Mouse (Mus musculus) stomach, embryonic 15.5 days (tissue): Measurements from ENCODE around the gene Rims1. TPM values are rescaled to one million over a fixed set of nuclear protein-coding genes. Genes with fewer than 3 reads are reported as not detected.

Experiments used
- ATAC-seq: fragments of 200-750 bp; cut with Nextera tagmentation; 2 replicates; pipeline ENCODE4 v1.8.0; 2017; ENCODE audit warnings: low read depth, moderate number of reproducible peaks, moderate TSS enrichment; ENCODE audit not compliant: insufficient read depth, low FRiP score
- H3K27ac ChIP-seq: fragments of 300-500 bp; sonication (generic); 2 replicates; pipeline ENCODE4 v1.5.1; 2015; ENCODE audit warnings: mild to moderate bottlenecking, inconsistent platforms
- H3K27me3 ChIP-seq: fragments of 300-500 bp; sonication (generic); replicated peaks from 2 replicates; pipeline ENCODE4 v1.6.1; 2015; ENCODE audit warnings: inconsistent platforms
- H3K36me3 ChIP-seq: fragments of 300-500 bp; sonication (generic); 2 replicates; pipeline ENCODE4 v1.6.1; 2015; ENCODE audit warnings: inconsistent platforms
- H3K4me1 ChIP-seq: fragments of 300-500 bp; sonication (generic); 2 replicates; pipeline ENCODE4 v1.6.1; 2015; ENCODE audit warnings: inconsistent platforms
- H3K4me2 ChIP-seq: fragments of 300-500 bp; sonication (generic); 2 replicates; pipeline ENCODE4 v1.6.1; 2015; ENCODE audit warnings: mild to moderate bottlenecking, inconsistent platforms
- H3K4me3 ChIP-seq: fragments of 300-500 bp; sonication (generic); replicated peaks from 2 replicates; pipeline ENCODE4 v1.5.1; 2015; ENCODE audit warnings: inconsistent platforms
- H3K9ac ChIP-seq: fragments of 300-500 bp; sonication (generic); 2 replicates; pipeline ENCODE4 v1.6.1; 2015; ENCODE audit warnings: inconsistent platforms
- H3K9me3 ChIP-seq: fragments of 300-500 bp; sonication (generic); 2 replicates; pipeline ENCODE4 v1.6.1; 2016; ENCODE audit warnings: inconsistent platforms
- WGBS: fragments of 180-500 bp; shearing (Covaris S2); methylation state at CpG from one replicate; pipeline ENCODE4 v1.1.7; 2015; 5-methylcytosine and 5-hydroxymethylcytosine counted together
- polyA plus RNA-seq: library from polyadenylated mRNA; unstranded; fragments of >200 nt; fragmentation: Nextera tagmentation; extraction: Ambion mirVana; gene quantifications from 2 replicates; pipeline ENCODE4 v1.2.1, GENCODE M21; 2015

The Rims1 gene
- polyA plus RNA-seq, 1 experiment from 2014 or later = 8.8 TPM

DNA sequence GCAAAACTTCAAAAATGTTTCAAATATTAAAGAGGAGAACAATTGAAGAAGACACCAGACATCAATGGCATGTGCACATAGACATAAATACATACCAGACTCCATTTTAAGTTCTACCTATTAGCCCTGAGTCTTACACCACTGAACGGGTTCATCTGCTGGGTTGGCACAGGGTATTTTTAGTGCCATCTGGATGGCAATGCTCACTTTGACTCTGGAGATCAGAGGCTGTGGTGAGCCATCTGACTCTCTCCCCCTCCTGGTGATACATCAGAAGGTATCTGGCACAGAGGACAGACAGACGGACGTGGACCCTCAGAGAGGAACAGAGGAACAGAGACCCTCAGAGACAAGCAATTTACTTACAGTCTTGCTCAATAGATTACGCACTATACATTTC lies 544.1 kb downstream of the Rims1 start:
- 84% methylated on average over 4 of the region's 4 CpGs for WGBS
- Histone ChIP-seq H3K4me2 (no peak overlapping the region), H3K27ac (no peak overlapping the region), H3K4me3 (no peak overlapping the region), H3K9me3 (no peaks in the 10 kb centered on the region), H3K36me3 (no peaks in the 10 kb centered on the region), H3K4me1 (no peaks in the 10 kb centered on the region), H3K27me3 (no peaks in the 10 kb centered on the region), H3K9ac (no peak overlapping the region)
- ATAC-seq = no peak

DNA sequence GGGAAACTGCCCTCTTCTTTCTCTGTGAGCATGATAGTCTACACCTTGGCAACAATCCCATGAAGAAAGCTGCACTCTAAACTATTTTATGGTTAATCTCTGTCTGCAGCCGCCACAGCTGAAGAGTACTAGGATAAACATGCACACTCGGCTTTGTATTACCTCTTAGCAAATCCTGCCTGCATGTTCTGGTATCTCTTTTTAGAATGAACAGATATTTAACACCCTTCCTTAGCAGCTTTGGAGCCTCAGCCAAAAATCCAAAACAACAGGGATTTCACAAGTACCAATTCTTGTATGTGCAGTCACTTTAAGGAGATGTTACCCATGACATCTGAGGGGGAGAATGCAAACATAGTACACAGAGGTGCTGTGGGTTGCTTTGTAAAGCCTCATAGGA lies 545.5 kb downstream of the Rims1 start:
- Histone ChIP-seq H3K4me3 (no peak overlapping the region), H3K9ac (no peak overlapping the region), H3K36me3 (no peaks in the 10 kb centered on the region), H3K9me3 (no peaks in the 10 kb centered on the region), H3K27ac (no peak overlapping the region), H3K27me3 (no peaks in the 10 kb centered on the region), H3K4me1 (no peaks in the 10 kb centered on the region), H3K4me2 (no peak overlapping the region)
- no peak for ATAC-seq
- WGBS = 46% methylated on average over 2 of the region's 2 CpGs

DNA sequence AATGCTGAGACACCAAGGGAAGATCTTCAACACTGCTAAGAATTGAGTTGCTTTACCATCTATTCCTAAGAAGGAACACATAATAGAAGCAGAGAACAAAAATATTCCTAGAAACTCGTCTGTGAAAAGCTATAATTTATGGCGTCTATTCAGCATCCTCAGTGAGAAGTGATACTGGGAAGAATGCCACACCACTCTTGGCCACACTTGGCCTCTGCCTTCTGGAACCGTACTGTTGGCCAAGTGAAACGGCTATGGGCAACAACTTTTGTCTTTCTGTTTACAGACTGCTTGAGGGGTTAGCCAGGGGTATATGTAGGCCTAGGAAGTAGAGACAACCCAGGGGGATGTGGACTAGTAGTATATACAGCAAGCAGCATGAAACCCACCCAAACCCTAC lies 547.4 kb downstream of the Rims1 start:
- H3K27ac ChIP-seq = no peak overlapping the region
- no peaks in the 10 kb centered on the region for H3K36me3 ChIP-seq
- WGBS = 65% methylated on average over 4 of the region's 4 CpGs
- H3K4me1 ChIP-seq = no peaks in the 10 kb centered on the region
- H3K4me3 ChIP-seq = no peak overlapping the region
- H3K27me3 ChIP-seq = no peaks in the 10 kb centered on the region
- no peak overlapping the region for H3K4me2 ChIP-seq
- no peak for ATAC-seq
- no peak overlapping the region for H3K9ac ChIP-seq
- H3K9me3 ChIP-seq = no peaks in the 10 kb centered on the region

DNA sequence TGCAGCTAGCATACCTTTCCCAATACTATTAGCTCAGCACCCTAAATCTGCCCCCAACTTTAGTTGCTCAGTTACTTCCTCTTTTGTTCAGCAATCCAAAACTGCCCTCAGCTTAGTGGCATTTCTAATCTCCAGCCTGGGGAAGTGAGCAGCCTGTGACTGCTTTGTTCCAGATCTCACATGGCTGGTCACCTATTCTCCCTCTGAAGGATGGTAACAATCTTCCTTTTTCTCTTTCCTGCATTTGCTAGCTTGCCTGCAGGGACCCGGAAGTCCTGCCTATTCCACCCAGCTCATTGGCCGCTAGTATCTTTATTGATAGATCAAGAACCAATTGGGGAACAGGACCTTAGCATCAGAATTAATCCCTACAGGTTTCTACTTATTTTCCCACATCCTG lies 551.5 kb downstream of the Rims1 start:
- Histone ChIP-seq H3K27ac (no peak overlapping the region), H3K4me1 (no peaks in the 10 kb centered on the region), H3K27me3 (no peaks in the 10 kb centered on the region), H3K4me3 (no peak overlapping the region), H3K9ac (no peak overlapping the region), H3K36me3 (no peaks in the 10 kb centered on the region), H3K4me2 (no peak overlapping the region), H3K9me3 (no peaks in the 10 kb centered on the region)
- 89% methylated on average over 2 of the region's 2 CpGs for WGBS
- no peak for ATAC-seq

DNA sequence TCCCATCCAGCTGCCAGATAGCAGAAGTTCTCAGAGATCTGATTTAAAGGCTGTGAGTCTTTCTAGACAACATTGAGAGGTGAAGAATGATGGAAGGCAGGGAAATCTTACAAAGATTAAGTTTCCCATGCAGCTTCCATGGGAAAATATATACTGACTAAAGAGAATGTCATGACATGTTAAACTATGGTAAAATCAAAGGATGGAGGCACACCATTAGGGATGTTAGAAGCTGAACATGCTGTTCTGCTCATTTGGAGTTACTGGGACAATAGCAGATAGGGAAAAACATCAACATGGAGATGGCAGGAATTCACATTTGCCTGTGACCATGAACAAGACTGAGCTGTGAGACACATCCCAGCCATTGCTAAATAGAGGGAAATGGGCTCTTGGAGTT lies 552.9 kb downstream of the Rims1 start:
- no peak for ATAC-seq
- no peak overlapping the region for H3K4me3 ChIP-seq
- no peak overlapping the region for H3K27ac ChIP-seq
- H3K9ac ChIP-seq = no peak overlapping the region
- no peak overlapping the region for H3K4me2 ChIP-seq
- H3K9me3 ChIP-seq = no peaks in the 10 kb centered on the region
- no peaks in the 10 kb centered on the region for H3K4me1 ChIP-seq
- no peaks in the 10 kb centered on the region for H3K27me3 ChIP-seq
- H3K36me3 ChIP-seq = no peaks in the 10 kb centered on the region

DNA sequence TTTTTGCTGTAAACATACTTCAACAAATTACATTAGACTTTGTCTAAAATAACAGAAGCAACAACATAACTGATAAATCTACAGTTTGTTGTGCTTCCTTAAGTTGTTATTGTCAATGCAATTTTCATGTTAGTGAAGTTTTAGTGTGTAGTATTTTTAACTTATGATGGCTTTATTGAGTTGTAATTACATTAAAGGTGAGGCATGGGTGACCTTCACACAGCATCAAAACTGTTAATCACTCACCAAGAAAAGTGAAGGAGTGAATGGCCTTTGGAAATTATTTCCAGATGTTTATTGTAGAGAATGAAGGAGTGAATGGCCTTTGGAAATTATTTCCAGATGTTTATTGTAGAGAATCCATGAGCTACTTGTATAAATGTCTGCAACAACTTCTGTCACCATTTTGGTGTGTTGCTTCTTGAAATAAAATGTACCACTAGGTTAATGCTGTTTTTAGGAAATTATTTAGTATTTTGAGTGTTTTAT lies 556.9 kb downstream of the Rims1 start:
- ATAC-seq = no peak
- Histone ChIP-seq H3K27ac (no peak overlapping the region), H3K4me1 (no peaks in the 10 kb centered on the region), H3K27me3 (no peaks in the 10 kb centered on the region), H3K9me3 (no peaks in the 10 kb centered on the region), H3K4me2 (no peak overlapping the region), H3K9ac (no peak overlapping the region), H3K36me3 (no peaks in the 10 kb centered on the region), H3K4me3 (no peak overlapping the region)

DNA sequence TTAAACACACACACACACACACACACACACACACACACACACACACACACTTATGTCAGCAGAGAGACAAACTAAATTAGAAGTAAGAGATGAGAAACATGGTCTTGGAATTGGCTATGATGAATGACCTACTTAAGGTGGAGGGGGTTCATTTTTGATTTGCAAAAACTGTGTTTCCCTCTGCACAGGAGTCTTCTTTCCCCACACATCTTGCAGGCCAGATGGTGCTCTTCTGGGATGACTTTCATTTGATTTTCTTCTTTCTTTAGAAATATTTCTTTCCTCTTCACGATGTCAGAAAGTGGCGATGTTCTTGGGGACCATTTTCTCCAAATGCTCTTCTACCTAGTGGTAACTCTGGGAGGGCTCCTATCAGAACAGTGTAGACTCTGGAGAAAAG lies 560.0 kb downstream of the Rims1 start:
- H3K4me2 ChIP-seq = no peak overlapping the region
- H3K4me3 ChIP-seq = no peak overlapping the region
- no peaks in the 10 kb centered on the region for H3K4me1 ChIP-seq
- no peaks in the 10 kb centered on the region for H3K27me3 ChIP-seq
- no peaks in the 10 kb centered on the region for H3K36me3 ChIP-seq
- no peak overlapping the region for H3K9ac ChIP-seq
- WGBS = 93% methylated on average over 2 of the region's 2 CpGs
- no peak overlapping the region for H3K27ac ChIP-seq
- ATAC-seq = no peak
- H3K9me3 ChIP-seq = no peaks in the 10 kb centered on the region
